Mouse (Mus musculus): ENCODE results near the gene Mafk.

- no peak for TF ChIP-seq POLR2A (IDR thresholded peaks at IDR 0.05; ENCODE audit: control insufficient read depth, extremely low read depth, insufficient read depth, low read length, poor library complexity)
- no peak for TF ChIP-seq CTCF (IDR thresholded peaks at IDR 0.05; ENCODE audit: borderline replicate concordance, control insufficient read depth, extremely low read depth, insufficient read depth, low read length, poor library complexity)
Observed at GRCm38 (mm10) chr5:139803165-139803564, 11.9 kb downstream of the Mafk start.

Data from thymus, adult 2 months (tissue).